Comparison of ENCODE assay signal across 26 mouse cellular contexts in the genomic region with DNA sequence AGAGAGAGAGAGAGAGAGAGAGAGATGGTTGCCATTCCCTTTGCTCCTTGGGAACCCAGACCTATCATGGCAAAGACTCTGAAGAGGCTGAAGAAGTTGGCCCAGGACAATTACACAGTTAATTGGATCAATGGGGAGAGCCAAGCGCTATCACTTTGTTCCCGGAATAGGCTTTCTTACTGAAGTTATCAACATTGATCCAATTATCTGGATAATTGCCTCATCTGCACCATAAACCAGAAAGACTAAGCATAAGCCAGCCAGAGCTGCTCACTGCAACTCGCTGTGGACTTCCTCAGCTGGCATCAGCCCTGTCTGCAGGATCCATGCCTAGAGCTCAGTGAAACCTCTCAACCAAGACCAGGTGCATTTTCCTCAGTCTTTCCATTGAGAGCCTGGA. TPM values are rescaled to one million over a fixed set of nuclear protein-coding genes. Genes with fewer than 3 reads are reported as not detected.
DNase-seq lines count a peak whose midpoint lies in the region; ATAC-seq and TF ChIP-seq lines count a peak whose summit lies in the region.
"Had no signal": no experiment of that assay in that cellular context is flagged by ENCODE, and none has a peak within 500 bp of the region (broad histone marks: within the 10 kb centered on the region; RNA-seq: fewer than 3 reads in every experiment).

No protein-coding gene starts in this region.

- intact Hi-C loops in heart, postnatal 10 days (cut with DNase I): no loop called here
- intact Hi-C loops in gastrocnemius, adult 2 months (cut with DNase I): no loop called here

- no peak for TF ChIP-seq POLR2A in liver, adult 2 months (IDR thresholded peaks at IDR 0.05; ENCODE audit: extremely low read depth, insufficient read depth, low read length)

- ATAC-seq in liver, embryonic 11.5 days (replicated peaks; ENCODE audit: low FRiP score): no peak
- ATAC-seq in midbrain, embryonic 14.5 days (ENCODE audit: low FRiP score, low TSS enrichment): no peak
- ATAC-seq in midbrain, embryonic 13.5 days: no peak
- ATAC-seq: CD4-positive, CD25-positive, alpha-beta regulatory T cell, adult 4 months; forebrain, embryonic 13.5 days; forebrain, embryonic 15.5 days had no signal

- H3K4me1 ChIP-seq in liver, adult 2 months (ENCODE audit: control insufficient read depth, insufficient read depth, low read length): peaks cover 14% of the 10 kb centered on the region
- no peaks in the 10 kb centered on the region for H3K4me1 ChIP-seq in liver, embryonic 11.5 days (replicated peaks; ENCODE audit: control insufficient read depth, insufficient read depth, low read length)
- no peaks in the 10 kb centered on the region for H3K4me1 ChIP-seq in midbrain, embryonic 14.5 days (ENCODE audit: control insufficient read depth, insufficient read depth, low read length)
- H3K4me1 ChIP-seq in midbrain, embryonic 13.5 days (replicated peaks): no peaks in the 10 kb centered on the region
- H3K4me1 ChIP-seq: embryonic facial prominence, embryonic 10.5 days; embryonic facial prominence, embryonic 12.5 days; forebrain, embryonic 15.5 days had no signal

- H3K27ac ChIP-seq in liver, adult 2 months (replicated peaks; ENCODE audit: insufficient read depth, low read depth, low read length): no peak overlapping the region
- no peak overlapping the region for H3K27ac ChIP-seq in liver, embryonic 11.5 days (ENCODE audit: low read depth, low read length)
- H3K27ac ChIP-seq in midbrain, embryonic 14.5 days (replicated peaks; ENCODE audit: low read depth, low read length): no peak overlapping the region
- no peak overlapping the region for H3K27ac ChIP-seq in midbrain, embryonic 13.5 days
- no peak overlapping the region for H3K27ac ChIP-seq in gastrocnemius, adult 2 months
- H3K27ac ChIP-seq: embryonic facial prominence, embryonic 10.5 days; embryonic facial prominence, embryonic 12.5 days; forebrain, embryonic 13.5 days; forebrain, embryonic 15.5 days had no signal

- TF ChIP-seq CTCF in liver, adult 2 months (IDR thresholded peaks at IDR 0.05; ENCODE audit: low read depth, low read length): no peak
- no peak for TF ChIP-seq CTCF in gastrocnemius, adult 2 months (IDR thresholded peaks at IDR 0.05)

- no peak overlapping the region for H3K4me3 ChIP-seq in liver, adult 2 months (ENCODE audit: insufficient read depth, low read depth, low read length)
- H3K4me3 ChIP-seq in liver, embryonic 11.5 days (ENCODE audit: low read depth, low read length): no peak overlapping the region
- H3K4me3 ChIP-seq in midbrain, embryonic 14.5 days (replicated peaks; ENCODE audit: low read depth, low read length): no peak overlapping the region
- no peak overlapping the region for H3K4me3 ChIP-seq in midbrain, embryonic 13.5 days (replicated peaks)
- no peak overlapping the region for H3K4me3 ChIP-seq in gastrocnemius, adult 2 months
- H3K4me3 ChIP-seq: embryonic facial prominence, embryonic 10.5 days; embryonic facial prominence, embryonic 12.5 days; forebrain, embryonic 13.5 days; forebrain, embryonic 15.5 days had no signal

- peaks cover 4% of the 10 kb centered on the region; the same call in 1 of the 2 replicates for H3K79me2 ChIP-seq in liver, adult 2 months (ENCODE audit: control insufficient read depth, insufficient read depth, low read length)

- peak; percentile 40 for DNase-seq in heart, adult 11 months
- DNase-seq in heart, postnatal 10 days: no peak
- peak; percentile 30 for DNase-seq in liver, adult 2 months (ENCODE audit: extremely low read depth, low read depth, low spot score)
- no peak for DNase-seq in liver, embryonic 11.5 days (ENCODE audit: low spot score)
- DNase-seq in midbrain, embryonic 14.5 days: peak; percentile 21
- peak; percentile 56 for DNase-seq in MN1 (ENCODE audit: low spot score)
- no peak for DNase-seq in gastrocnemius, adult 2 months
- DNase-seq: adrenal gland, adult 2 months; adrenal gland, postnatal 10 days; adrenal gland, postnatal 25 days; B cell, adult 2 months; cerebellum, adult 11-12 months; cerebellum, adult 2 months; cerebellum, adult 9-10 months; cerebellum, postnatal 10 days; cerebellum, postnatal 25 days had no signal

- 22% methylated on average over 3 of the region's 3 CpGs for WGBS in liver, adult 2 months
- WGBS in liver, embryonic 11.5 days: 61% methylated on average over 3 of the region's 3 CpGs
- WGBS in midbrain, embryonic 14.5 days: 24% methylated on average over 3 of the region's 3 CpGs
- 27% methylated on average over 3 of the region's 3 CpGs for WGBS in midbrain, embryonic 13.5 days

- H3K36me3 ChIP-seq in liver, adult 2 months (ENCODE audit: control insufficient read depth, insufficient read depth, low read length): peaks cover 30% of the 10 kb centered on the region
- no peaks in the 10 kb centered on the region for H3K36me3 ChIP-seq in liver, embryonic 11.5 days (ENCODE audit: control insufficient read depth, insufficient read depth, low read length)
- no peaks in the 10 kb centered on the region for H3K36me3 ChIP-seq in midbrain, embryonic 14.5 days (ENCODE audit: control insufficient read depth, insufficient read depth, low read length)
- H3K36me3 ChIP-seq in midbrain, embryonic 13.5 days: no peaks in the 10 kb centered on the region
- H3K36me3 ChIP-seq: embryonic facial prominence, embryonic 10.5 days; embryonic facial prominence, embryonic 12.5 days; forebrain, embryonic 15.5 days; G1E had no signal

- H3K9ac ChIP-seq in liver, adult 2 months (ENCODE audit: low read depth, low read length): no peak overlapping the region
- H3K9ac ChIP-seq in liver, embryonic 11.5 days (ENCODE audit: low read depth, low read length): no peak overlapping the region
- no peak overlapping the region for H3K9ac ChIP-seq in midbrain, embryonic 14.5 days (replicated peaks; ENCODE audit: low read length)
- H3K9ac ChIP-seq in midbrain, embryonic 13.5 days (replicated peaks): no peak overlapping the region
- H3K9ac ChIP-seq: embryonic facial prominence, embryonic 12.5 days; forebrain, embryonic 13.5 days; forebrain, embryonic 15.5 days had no signal

- no peaks in the 10 kb centered on the region for H3K27me3 ChIP-seq in liver, adult 2 months (ENCODE audit: control insufficient read depth, insufficient read depth, low read length)
- H3K27me3 ChIP-seq in liver, embryonic 11.5 days (replicated peaks; ENCODE audit: control insufficient read depth, insufficient read depth, low read length): no peaks in the 10 kb centered on the region
- H3K27me3 ChIP-seq in midbrain, embryonic 14.5 days (ENCODE audit: control insufficient read depth, insufficient read depth, low read length): no peaks in the 10 kb centered on the region
- no peaks in the 10 kb centered on the region for H3K27me3 ChIP-seq in midbrain, embryonic 13.5 days
- H3K27me3 ChIP-seq: CH12.LX; embryonic facial prominence, embryonic 12.5 days; forebrain, embryonic 13.5 days; forebrain, embryonic 15.5 days had no signal

- no peak overlapping the region for H3K4me2 ChIP-seq in liver, embryonic 11.5 days
- H3K4me2 ChIP-seq in midbrain, embryonic 14.5 days (ENCODE audit: low read length): no peak overlapping the region
- H3K4me2 ChIP-seq in midbrain, embryonic 13.5 days (replicated peaks): no peak overlapping the region
- H3K4me2 ChIP-seq: embryonic facial prominence, embryonic 12.5 days; forebrain, embryonic 13.5 days; forebrain, embryonic 15.5 days had no signal

- no peaks in the 10 kb centered on the region for H3K9me3 ChIP-seq in liver, embryonic 11.5 days (ENCODE audit: control insufficient read depth, low read length)
- no peaks in the 10 kb centered on the region for H3K9me3 ChIP-seq in midbrain, embryonic 14.5 days (ENCODE audit: control insufficient read depth, low read length)
- no peaks in the 10 kb centered on the region for H3K9me3 ChIP-seq in midbrain, embryonic 13.5 days
- H3K9me3 ChIP-seq: embryonic facial prominence, embryonic 10.5 days; embryonic facial prominence, embryonic 12.5 days; forebrain, embryonic 13.5 days; forebrain, embryonic 15.5 days had no signal

RNA-seq across cellular contexts. Expression of gene C8b, which starts 9.5 kb away (rescaled TPM):
- not detected for total RNA-seq in heart, postnatal 10 days (2021)
- total RNA-seq in liver, adult 2 months (2014; rRNA removed): 244 and 263 TPM in 2 replicates
- polyA plus RNA-seq in liver, adult 2 months (2012; rRNA removed): 62.9 and 83.5 TPM in 2 replicates
- polyA plus RNA-seq in liver, embryonic 11.5 days (2014; fragmentation: Nextera tagmentation; extraction: Ambion mirVana): 2.3 and 2.4 TPM in 2 replicates
- polyA plus RNA-seq in midbrain, embryonic 14.5 days (2014; fragmentation: Nextera tagmentation; extraction: Ambion mirVana): 0.22 TPM in 1 of 2 replicates, not detected in the other
- polyA plus RNA-seq in midbrain, embryonic 13.5 days (2015; fragmentation: Nextera tagmentation; extraction: Ambion mirVana): not detected in 2 replicates
- not detected for total RNA-seq in gastrocnemius, adult 2 months (2021)
- polyA plus RNA-seq: CD4-positive, CD25-positive, alpha-beta regulatory T cell, adult 4 months; cerebellum, adult 2 months; embryonic facial prominence, embryonic 14.5 days; forebrain, embryonic 11.5 days; forebrain, embryonic 13.5 days; forebrain, embryonic 15.5 days; G1E had no signal

Comparison
In these comparisons a context has a peak if more than half of its experiments do, and no peak if none do; other contexts are left out.
1. DNase-seq: peak in heart, adult 11 months (single experiment), liver, adult 2 months (single experiment), midbrain, embryonic 14.5 days (single experiment) and MN1 (single experiment); none in heart, postnatal 10 days (0 of 2), liver, embryonic 11.5 days (single experiment) and gastrocnemius, adult 2 months (single experiment).
2. RNA of gene C8b, which starts 9.5 kb away (polyA plus RNA-seq): 62.9 to 83.5 TPM in liver, adult 2 months; 2.3 to 2.4 TPM in liver, embryonic 11.5 days, 0.22 TPM in midbrain, embryonic 14.5 days and not detected in midbrain, embryonic 13.5 days; every median in the first group is over 10 times any median in the second.